Mouse (Mus musculus) midbrain, embryonic 16.5 days (tissue): Measurements from ENCODE around the gene Wbp1. TPM values are rescaled to one million over a fixed set of nuclear protein-coding genes. Genes with fewer than 3 reads are reported as not detected.
A peak's percentile ranks its signal among the peaks of the same experiment; 100 is the strongest.

Experiments used
- ATAC-seq: fragments of 200-750 bp; cut with Nextera tagmentation; 2 replicates; pipeline ENCODE4 v1.8.0; 2017; ENCODE audit warnings: moderate TSS enrichment
- H3K27ac ChIP-seq: fragments of 300-500 bp; sonication (generic); 2 replicates; pipeline ENCODE4 v1.5.1; 2014; ENCODE audit warnings: mild to moderate bottlenecking, low read length, mixed read lengths
- H3K27me3 ChIP-seq: fragments of 300-500 bp; sonication (generic); 2 replicates; pipeline ENCODE4 v1.6.1; 2014; ENCODE audit warnings: low read depth, low read length, mixed read lengths; ENCODE audit not compliant: control insufficient read depth, insufficient read depth
- H3K36me3 ChIP-seq: fragments of 300-500 bp; sonication (generic); 2 replicates; pipeline ENCODE4 v1.6.1; 2014; ENCODE audit warnings: mild to moderate bottlenecking, low read length, moderate library complexity, mixed read lengths; ENCODE audit not compliant: control insufficient read depth, insufficient read depth
- H3K4me1 ChIP-seq: fragments of 300-500 bp; sonication (generic); 2 replicates; pipeline ENCODE4 v1.6.1; 2014; ENCODE audit warnings: mild to moderate bottlenecking, low read length, mixed read lengths; ENCODE audit not compliant: control insufficient read depth, insufficient read depth
- H3K4me2 ChIP-seq: fragments of 300-500 bp; sonication (generic); 2 replicates; pipeline ENCODE4 v1.6.1; 2014; ENCODE audit warnings: mild to moderate bottlenecking, low read length, mixed read lengths
- H3K4me3 ChIP-seq: fragments of 300-500 bp; sonication (generic); 2 replicates; pipeline ENCODE4 v1.5.1; 2014; ENCODE audit warnings: low read depth, mild to moderate bottlenecking, low read length, moderate library complexity, mixed read lengths
- H3K9ac ChIP-seq: fragments of 300-500 bp; sonication (generic); 2 replicates; pipeline ENCODE4 v1.6.1; 2014; ENCODE audit warnings: low read depth, low read length, mixed read lengths
- H3K9me3 ChIP-seq: fragments of 300-500 bp; sonication (generic); replicated peaks from 2 replicates; pipeline ENCODE4 v1.6.1; 2014; ENCODE audit warnings: mild to moderate bottlenecking, low read length, mixed read lengths; ENCODE audit not compliant: control insufficient read depth, poor library complexity, severe bottlenecking
- WGBS: fragments of 180-500 bp; shearing (Covaris S2); extraction: QIAGEN DNeasy Blood & Tissue Kit; methylation state at CpG from one replicate; pipeline ENCODE4 v1.1.7; 2014; 5-methylcytosine and 5-hydroxymethylcytosine counted together
- polyA plus RNA-seq: library from polyadenylated mRNA; unstranded; fragments of >200 nt; fragmentation: Nextera tagmentation; extraction: Ambion mirVana; gene quantifications from 2 replicates; pipeline ENCODE4 v1.2.1, GENCODE M21; 2015

Wbp1 gene
- polyA plus RNA-seq, 1 experiment from 2014 or later, result 148 TPM

- Histone ChIP-seq H3K27ac (no peak overlapping the region), H3K36me3 (no peaks in the 10 kb centered on the region), H3K9ac (no peak overlapping the region), H3K4me1 (peaks cover 19% of the 10 kb centered on the region), H3K27me3 (peaks cover 13% of the 10 kb centered on the region), H3K4me3 (no peak overlapping the region; the same call in 1 of the 2 replicates), H3K4me2 (peak overlapping the region; percentile 30; the same call in 1 of the 2 replicates), H3K9me3 (no peaks in the 10 kb centered on the region)
- no peak for ATAC-seq
- WGBS, result 4% methylated on average over 37 of the region's 37 CpGs
Observed at GRCm38 (mm10) chr6:83135571-83136161, 14.3 kb upstream of the Wbp1 start.

DNA sequence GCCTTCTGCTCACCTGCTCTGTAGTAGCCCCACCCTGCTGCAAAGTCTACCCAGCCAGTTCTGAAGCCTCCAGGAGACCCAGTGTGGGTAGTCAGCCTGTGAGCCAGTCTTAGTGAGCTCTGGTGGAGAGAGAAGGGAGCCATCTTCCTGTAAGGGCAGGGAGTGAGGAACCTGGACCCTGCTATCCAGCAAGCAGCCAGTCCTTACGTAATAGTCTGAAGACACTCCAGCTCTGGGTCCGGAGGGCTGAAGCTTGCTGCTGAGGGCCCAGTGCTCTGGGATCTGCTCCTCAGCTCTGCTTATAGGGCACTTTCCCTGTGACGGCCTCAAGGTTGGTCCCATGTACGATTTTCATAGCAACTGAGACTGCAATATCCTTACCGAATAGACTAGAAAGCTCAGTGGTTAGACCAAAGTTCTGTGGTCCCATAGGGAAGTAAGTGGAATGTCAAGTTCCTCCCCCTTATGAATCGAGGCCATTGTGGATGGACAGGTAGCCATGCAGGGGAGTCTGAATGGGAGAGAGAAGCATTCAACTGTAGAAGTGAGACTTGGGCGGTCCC lies 13.7 kb upstream of the Wbp1 start, which contains the start of gene Rtkn:
Gene Rtkn, plus strand, starts transcription at position 513 of the 563 bp plus-strand sequence.
- Histone ChIP-seq H3K9me3 (no peaks in the 10 kb centered on the region), H3K36me3 (no peaks in the 10 kb centered on the region), H3K27me3 (peaks cover 13% of the 10 kb centered on the region), H3K4me2 (peak within 1 kb of the TSS; percentile 30; the same call in 1 of the 2 replicates), H3K4me1 (peaks cover 19% of the 10 kb centered on the region), H3K27ac (no peak within 1 kb of the TSS), H3K9ac (no peak within 1 kb of the TSS), H3K4me3 (no peak within 1 kb of the TSS; the same call in 1 of the 2 replicates)
- ATAC-seq, result no peak
- WGBS, result 62% methylated on average over 7 of the region's 7 CpGs

DNA sequence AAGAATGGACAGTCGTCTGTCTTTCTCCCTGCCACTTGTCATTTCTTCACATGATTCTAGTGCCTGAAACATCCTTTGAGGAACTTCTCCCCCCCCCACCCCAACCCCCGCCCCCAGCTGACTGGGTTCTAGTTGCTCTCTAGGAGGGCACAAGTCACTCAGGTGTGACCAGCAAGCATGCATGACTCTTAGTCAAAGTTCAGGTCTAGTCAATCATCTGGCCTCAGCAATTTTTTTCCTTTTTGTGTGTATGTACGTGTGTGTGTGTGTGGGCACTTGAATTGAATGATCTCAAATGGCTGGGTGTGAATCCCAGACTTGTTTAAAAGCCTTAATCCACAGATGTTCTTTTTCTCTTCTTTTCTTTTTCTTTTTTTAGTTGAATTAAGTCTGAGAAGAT lies 12.9 kb upstream of the Wbp1 start:
- Histone ChIP-seq H3K4me1 (peaks cover 19% of the 10 kb centered on the region), H3K4me2 (no peak overlapping the region), H3K27me3 (peaks cover 13% of the 10 kb centered on the region), H3K9ac (no peak overlapping the region), H3K9me3 (no peaks in the 10 kb centered on the region), H3K27ac (no peak overlapping the region), H3K36me3 (no peaks in the 10 kb centered on the region), H3K4me3 (no peak overlapping the region)
- 76% methylated on average over 3 of the region's 3 CpGs for WGBS
- ATAC-seq, result no peak

DNA sequence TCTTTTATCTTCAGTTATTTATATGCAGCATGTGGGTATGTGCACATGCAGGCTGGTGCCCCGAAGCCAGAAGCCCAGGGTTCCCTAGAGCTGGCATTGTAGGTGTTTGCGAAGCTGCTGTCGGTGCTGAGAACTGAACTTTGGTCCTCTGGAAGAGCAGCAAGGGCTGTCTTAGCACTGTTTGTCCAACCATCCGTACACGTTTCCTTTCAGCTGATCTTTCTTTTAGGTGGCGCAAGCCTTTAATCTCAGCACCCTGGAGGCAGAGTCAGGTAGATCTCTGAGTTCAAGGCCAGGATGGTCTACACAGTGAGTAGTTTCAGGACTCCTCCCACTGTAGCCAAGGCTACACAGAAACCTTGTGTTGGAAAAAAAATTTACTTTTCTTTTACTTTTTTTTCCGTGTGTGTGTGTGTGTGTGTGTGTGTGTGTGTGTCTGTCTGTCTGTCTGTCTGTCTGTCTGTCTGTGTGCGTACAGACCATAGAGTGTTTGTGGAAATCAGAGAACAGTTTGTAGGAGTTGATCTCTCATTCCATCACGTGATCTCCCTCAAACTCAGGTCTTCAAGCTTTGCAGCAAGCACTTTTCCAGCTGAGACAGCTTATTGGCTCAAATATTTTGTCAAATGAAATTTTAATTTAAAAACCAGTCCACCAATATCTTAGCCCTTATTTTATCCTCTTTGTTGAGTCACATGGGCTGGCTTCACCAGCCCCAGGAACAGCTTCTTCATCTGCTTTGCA lies 11.0 kb upstream of the Wbp1 start:
- ATAC-seq, result no peak
- no peak overlapping the region for H3K4me3 ChIP-seq
- no peak overlapping the region for H3K9ac ChIP-seq
- peaks cover 7% of the 10 kb centered on the region for H3K4me1 ChIP-seq
- peaks cover 13% of the 10 kb centered on the region for H3K27me3 ChIP-seq
- 86% methylated on average over 9 of the region's 9 CpGs for WGBS
- no peaks in the 10 kb centered on the region for H3K9me3 ChIP-seq
- no peaks in the 10 kb centered on the region for H3K36me3 ChIP-seq
- H3K27ac ChIP-seq, result no peak overlapping the region
- no peak overlapping the region for H3K4me2 ChIP-seq

GRCm38 (mm10) chr6:83131469-83132034 lies 10.2 kb upstream of the Wbp1 start:
- H3K4me2 ChIP-seq, result no peak overlapping the region
- WGBS, result 90% methylated on average over 6 of the region's 6 CpGs
- no peak overlapping the region for H3K9ac ChIP-seq
- H3K36me3 ChIP-seq, result no peaks in the 10 kb centered on the region
- no peak overlapping the region for H3K4me3 ChIP-seq
- ATAC-seq, result no peak
- H3K4me1 ChIP-seq, result peaks cover under 1% of the 10 kb centered on the region
- H3K27ac ChIP-seq, result no peak overlapping the region
- H3K27me3 ChIP-seq, result peaks cover 8% of the 10 kb centered on the region
- no peaks in the 10 kb centered on the region for H3K9me3 ChIP-seq

GRCm38 (mm10) chr6:83127419-83127818 lies 6.1 kb upstream of the Wbp1 start:
- H3K9me3 ChIP-seq, result no peaks in the 10 kb centered on the region
- H3K36me3 ChIP-seq, result no peaks in the 10 kb centered on the region
- H3K27me3 ChIP-seq, result no peaks in the 10 kb centered on the region
- no peak overlapping the region for H3K4me3 ChIP-seq
- 97% methylated on average over 5 of the region's 5 CpGs for WGBS
- H3K27ac ChIP-seq, result no peak overlapping the region
- H3K4me2 ChIP-seq, result no peak overlapping the region
- no peak for ATAC-seq
- peaks cover 15% of the 10 kb centered on the region for H3K4me1 ChIP-seq
- H3K9ac ChIP-seq, result no peak overlapping the region

DNA sequence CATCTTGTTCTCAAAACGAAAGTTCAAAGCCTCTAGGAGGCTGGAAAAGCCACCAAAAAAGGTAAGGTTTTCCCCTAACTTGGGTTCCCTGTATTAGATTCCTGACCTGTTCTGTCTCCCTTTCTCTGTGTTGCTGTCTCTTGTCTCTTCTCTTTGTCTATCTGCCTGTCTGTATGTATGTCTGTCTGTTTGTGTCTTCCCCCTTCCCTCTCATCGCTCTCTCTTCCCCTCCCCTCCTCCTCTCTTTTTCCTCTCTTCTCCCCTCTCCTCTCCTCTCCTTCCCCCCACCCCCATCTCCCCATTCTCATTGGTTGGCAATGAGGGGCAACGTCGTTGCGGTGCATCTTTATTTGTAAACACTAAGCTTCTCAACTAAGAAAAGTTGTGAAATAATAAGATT lies 4.0 kb upstream of the Wbp1 start, which contains the start of gene Ino80b:
Gene Ino80b, minus strand, starts transcription at position 101 of the 400 bp plus-strand sequence.
- H3K9ac ChIP-seq, result peak within 1 kb of the TSS; percentile 69
- peak within 1 kb of the TSS; percentile 88 for H3K4me2 ChIP-seq
- no peaks in the 10 kb centered on the region for H3K9me3 ChIP-seq
- no peaks in the 10 kb centered on the region for H3K27me3 ChIP-seq
- ATAC-seq, result no peak
- H3K36me3 ChIP-seq, result no peaks in the 10 kb centered on the region
- H3K27ac ChIP-seq, result peak within 1 kb of the TSS; percentile 38; the same call in 1 of the 2 replicates
- peaks cover 23% of the 10 kb centered on the region for H3K4me1 ChIP-seq
- H3K4me3 ChIP-seq, result peak within 1 kb of the TSS; percentile 74
- 28% methylated on average over 5 of the region's 5 CpGs for WGBS

GRCm38 (mm10) chr6:83124851-83125312 lies 3.5 kb upstream of the Wbp1 start:
- H3K9ac ChIP-seq, result peak overlapping the region; percentile 69
- ATAC-seq, result peak; percentile 4; the same call in 1 of the 2 replicates
- H3K4me3 ChIP-seq, result peak overlapping the region; percentile 74
- no peaks in the 10 kb centered on the region for H3K36me3 ChIP-seq
- no peaks in the 10 kb centered on the region for H3K9me3 ChIP-seq
- peaks cover 28% of the 10 kb centered on the region for H3K4me1 ChIP-seq
- H3K27me3 ChIP-seq, result no peaks in the 10 kb centered on the region
- H3K4me2 ChIP-seq, result peak overlapping the region; percentile 88
- H3K27ac ChIP-seq, result peak overlapping the region; percentile 38; the same call in 1 of the 2 replicates
- under 1% methylated on average over 30 of the region's 30 CpGs for WGBS
